Mouse (Mus musculus): Measurements from ENCODE around the gene Golgb1.

DNA sequence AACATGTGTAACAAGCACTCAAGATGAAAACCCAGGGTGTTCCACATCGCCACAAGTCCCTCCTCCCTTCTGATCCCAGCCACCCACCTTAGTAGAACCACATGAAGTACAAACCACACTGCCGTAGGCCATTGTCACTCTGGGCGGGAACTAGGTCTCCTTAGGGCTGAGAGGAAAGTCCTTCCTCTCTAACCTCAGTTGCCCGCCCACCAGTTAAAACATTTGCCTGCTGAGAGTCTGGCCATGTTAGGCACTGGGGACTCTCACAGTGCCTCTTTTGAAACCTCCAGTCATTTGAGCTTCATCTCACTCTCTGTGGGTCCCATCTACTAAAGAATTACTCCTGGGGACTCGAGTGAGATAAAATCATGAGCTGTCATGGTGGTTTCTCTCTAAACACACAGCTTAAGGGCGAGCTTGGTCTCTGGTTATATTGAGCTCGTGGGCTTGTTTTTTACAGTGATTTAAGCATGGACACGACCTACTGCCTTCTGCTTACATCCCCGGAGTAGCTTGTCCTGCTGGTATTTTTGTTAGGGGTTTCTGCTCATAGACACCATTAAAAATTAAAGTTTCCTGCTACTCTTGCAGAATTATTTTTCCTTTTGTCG lies 52.7 kb downstream of the Golgb1 start:
- TF ChIP-seq CTCF (IDR thresholded peaks at IDR 0.05; ENCODE audit: low read depth) (no peak), EP300 (optimal IDR thresholded peaks at IDR 0.05) (no peak)
